Mouse (Mus musculus) mesoderm, embryonic 11.5 days (tissue): Measurements from ENCODE around the gene Ctdsp2.

Source experiments
- DNase-seq: peaks from one replicate; pipeline ENCODE4 v3.0.0-alpha.2; 2012; ENCODE audit warnings: low read depth, low spot score

Gene Ctdsp2

GRCm38 (mm10) chr10:126978277-126978994 is at the start of gene Ctdsp2:
Gene Ctdsp2 (plus strand): TSS chr10:126978717.
- DNase-seq, result peak; percentile 99

DNA sequence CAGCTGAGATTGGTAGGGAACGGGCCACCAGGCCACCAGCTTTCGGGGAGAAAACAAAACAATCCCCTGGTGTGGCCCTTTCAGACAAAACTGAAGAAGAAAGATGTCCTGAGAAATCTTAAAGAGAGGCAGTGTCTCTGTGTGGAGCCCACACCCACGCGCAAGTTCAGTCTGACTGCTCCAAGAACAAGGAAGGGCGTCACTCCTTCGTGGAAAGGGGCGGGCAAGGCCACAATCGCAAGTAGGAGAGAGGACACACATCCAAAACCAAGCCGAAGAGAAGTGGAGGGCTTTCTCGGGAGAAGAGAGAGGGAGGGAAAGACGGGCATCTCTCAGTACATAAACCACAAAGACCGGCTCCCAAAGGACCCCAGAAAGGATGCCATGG is 49.7 kb upstream of the Ctdsp2 start:
- DNase-seq, result no peak

- no peak for DNase-seq
These were observed 49.0 kb upstream of the Ctdsp2 start for GRCm38 (mm10) chr10:126929543-126929942.

GRCm38 (mm10) chr10:126930270-126931121 is 48.0 kb upstream of the Ctdsp2 start:
- DNase-seq, result peak; percentile 34

GRCm38 (mm10) chr10:126931123-126931759 is 47.3 kb upstream of the Ctdsp2 start:
- DNase-seq, result no peak

DNA sequence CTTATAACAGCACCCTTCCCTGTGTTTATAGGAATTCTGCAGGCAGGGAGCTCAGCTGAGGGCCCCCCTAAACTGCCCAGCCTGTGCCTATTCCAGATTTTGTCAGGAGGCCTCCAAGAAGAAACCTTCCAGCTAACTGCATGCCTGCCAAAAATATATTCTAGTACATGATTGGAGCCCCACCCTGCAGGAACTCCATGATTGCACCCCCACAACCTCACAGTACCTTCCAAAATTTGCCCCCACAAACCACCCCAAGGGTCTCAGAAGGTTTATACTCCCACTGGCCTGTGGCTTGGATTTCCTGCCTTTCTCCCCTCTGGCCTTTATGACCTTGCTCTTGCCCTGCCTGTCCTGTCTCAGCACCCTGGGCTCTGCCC is 46.8 kb upstream of the Ctdsp2 start:
- no peak for DNase-seq

DNA sequence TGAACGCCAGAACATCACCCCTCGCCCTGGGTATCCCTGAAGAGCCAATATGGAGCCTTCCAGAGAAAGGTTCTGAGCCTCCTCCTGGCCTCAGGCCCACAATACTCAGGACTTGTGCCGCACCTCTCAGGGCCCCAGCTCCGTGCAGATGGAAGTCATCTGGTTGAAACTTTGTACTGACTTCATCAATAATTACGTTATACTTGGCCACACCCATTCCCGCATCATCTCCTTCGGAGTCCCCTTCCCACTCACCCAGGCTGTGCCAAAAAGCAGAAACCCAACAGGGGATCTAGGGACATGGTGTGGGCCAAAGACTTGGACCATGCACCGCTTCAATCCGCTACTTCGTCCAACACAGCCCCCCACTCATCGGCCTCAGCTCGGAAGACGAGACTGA is 44.0 kb upstream of the Ctdsp2 start:
- no peak for DNase-seq

DNA sequence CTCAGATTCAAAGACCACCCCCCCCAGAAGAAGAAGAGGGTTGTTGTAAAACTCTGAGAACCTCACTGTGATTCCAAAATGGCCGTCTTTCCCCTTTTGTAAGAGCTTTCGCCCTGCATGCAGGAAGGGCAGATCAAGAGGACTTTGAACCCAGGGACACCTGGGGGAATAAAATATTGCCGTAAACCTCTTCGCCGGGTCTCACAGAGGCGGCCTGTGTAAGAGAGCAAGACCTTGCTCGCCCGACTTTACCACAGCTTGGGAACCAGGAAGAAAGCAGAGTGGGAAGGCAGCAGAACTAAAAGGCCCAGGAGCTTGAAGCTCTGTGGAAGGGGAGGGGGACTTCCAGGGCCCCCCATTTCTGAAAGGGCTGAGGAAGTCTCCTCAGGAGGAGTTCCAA is 43.4 kb upstream of the Ctdsp2 start:
- no peak for DNase-seq

DNA sequence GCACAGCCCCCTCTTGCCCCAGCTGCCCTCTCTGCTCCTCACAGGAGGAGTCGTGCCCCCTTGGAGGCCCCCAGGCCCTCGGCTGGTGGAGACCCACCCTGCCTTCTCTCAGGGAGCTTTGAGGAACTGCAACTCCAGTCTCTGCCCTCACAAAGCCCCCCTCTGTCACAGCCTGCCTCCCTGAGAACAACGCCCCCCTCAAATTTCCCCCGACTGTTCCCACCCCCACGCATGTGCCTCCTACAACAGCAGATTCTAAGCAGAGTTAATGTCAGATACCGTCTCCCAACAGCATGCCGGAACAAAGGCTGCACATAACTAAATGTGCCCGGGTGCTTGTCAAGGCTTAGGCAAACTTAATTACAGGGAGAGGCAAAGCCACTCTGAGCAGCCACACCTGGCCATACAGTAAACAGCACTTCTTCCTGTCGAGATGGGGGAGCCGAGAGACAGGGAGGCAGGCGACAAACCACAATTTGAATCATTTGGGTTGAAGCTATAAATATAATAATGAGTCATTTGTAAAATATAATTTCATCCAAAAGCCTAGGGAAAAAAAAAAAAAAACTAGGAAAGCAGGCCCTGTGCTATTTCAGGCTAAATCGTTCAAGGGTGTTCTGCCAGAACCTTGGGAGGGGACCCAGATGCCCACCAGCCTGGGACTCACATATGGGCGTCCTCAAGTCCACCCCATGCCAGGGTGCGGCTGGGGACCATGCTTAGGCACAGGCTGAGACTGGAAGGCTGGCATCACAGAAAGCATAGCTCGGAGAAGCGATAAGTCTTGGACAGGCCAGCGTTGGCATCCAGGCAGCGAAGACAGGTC is 42.7 kb upstream of the Ctdsp2 start:
- no peak for DNase-seq

DNA sequence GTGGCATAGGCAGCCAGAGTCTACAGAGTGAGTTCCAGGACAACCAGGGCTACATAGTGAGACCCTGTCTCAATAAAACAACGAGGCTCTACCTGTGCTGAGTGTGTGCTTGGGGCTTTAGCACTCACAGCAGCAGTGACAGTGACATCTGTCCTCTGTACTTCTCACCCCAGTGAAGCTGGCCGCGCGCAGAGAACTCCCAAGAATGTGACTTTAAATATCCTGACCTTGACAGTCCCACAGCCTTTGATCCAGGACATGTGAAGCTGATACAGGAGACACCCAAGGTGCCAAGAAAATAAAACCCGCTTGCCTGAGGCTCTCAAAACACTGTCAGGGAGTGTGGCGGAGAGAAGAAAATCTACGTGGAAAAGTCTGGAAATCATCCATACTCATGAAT is 37.6 kb upstream of the Ctdsp2 start:
- DNase-seq, result no peak

GRCm38 (mm10) chr10:126945531-126945930 is 33.0 kb upstream of the Ctdsp2 start:
- no peak for DNase-seq

DNA sequence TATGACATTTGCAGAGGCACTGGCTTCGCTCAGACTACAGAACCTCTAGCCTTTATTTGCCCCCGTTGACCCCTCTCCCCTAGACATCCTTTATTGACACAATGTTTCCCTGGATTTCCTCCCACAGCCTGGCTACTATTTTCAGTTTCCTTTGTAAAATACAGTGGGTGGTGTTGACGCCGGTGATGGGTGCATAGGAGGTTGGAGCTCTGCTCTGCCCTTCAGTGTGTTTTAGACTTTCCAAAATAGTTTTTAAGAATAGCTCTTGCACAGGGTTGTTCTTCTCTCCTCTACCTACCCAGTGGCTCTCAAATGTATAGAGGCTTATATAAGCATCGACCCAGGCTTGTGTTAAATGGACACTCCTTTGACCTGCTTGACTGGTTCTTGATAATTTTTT is 28.7 kb upstream of the Ctdsp2 start:
- no peak for DNase-seq

DNA sequence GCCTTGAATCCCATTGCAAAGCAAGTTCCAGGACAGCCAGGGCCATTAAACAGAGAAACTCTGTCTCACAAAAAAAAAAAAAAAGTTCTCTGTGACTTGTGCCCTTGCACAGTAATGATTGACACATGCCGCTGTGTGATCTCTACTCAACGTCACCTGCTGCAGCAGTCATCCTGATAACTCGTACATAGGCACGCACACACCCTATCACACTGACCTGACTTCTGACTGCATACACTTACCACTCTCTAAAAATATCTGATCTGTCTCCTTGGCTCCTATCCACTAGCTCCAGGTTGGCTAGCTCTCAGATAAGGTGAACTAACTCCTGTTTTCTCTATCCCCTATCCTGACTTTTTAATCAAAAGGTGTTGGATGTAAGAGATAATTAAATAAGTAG is 27.9 kb upstream of the Ctdsp2 start:
- DNase-seq, result no peak

DNA sequence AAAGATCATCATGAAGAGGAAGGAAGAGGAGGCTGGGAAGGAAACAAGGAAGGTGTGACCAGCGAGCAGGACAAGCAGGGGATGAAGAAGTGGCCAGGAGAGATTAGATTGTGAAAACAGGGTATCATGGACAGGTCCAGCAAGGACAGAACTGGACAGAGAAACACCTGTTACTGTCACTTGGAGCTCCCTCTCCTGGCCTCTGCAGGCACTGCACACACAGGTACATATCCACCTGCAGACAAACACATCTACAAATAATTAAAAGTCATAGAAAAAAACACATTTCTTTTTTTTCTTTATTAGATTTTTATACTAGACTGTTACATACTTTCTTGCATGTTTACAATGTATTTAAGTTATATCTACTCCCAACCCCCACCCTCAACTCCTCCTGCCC is 26.1 kb upstream of the Ctdsp2 start:
- no peak for DNase-seq

- no peak for DNase-seq
These were observed 25.5 kb upstream of the Ctdsp2 start for GRCm38 (mm10) chr10:126953029-126953471.

DNA sequence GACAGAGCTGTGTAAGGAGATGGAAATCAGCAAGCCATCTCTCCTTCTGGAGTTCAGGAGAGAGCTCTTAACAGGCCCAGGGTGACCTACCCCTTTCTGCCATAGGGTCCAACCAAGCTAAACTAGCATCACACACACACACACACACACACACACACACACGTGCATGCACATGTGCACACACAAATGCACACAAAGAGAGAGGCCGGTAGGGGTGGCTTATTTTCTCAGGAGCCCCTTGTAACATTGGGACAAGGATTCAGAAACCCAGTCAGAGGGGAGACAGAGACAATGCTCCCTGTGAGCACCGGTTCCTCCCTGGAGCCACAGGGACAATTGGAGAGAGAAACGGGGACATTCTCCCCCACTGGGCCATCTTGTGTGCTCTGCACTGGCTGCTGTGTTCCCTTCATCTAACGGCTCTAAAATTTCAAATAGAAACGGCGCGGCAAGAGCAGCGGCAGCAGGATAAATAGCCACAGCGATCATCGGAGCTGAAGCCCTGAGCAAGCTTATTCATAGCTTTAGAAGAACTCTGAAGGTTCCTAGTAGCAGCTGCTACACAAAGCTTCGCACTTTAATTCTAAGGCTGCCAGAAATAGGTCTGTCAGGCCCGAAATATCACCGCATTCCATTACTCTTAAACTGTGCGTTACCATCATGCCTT is 21.7 kb upstream of the Ctdsp2 start:
- no peak for DNase-seq

DNA sequence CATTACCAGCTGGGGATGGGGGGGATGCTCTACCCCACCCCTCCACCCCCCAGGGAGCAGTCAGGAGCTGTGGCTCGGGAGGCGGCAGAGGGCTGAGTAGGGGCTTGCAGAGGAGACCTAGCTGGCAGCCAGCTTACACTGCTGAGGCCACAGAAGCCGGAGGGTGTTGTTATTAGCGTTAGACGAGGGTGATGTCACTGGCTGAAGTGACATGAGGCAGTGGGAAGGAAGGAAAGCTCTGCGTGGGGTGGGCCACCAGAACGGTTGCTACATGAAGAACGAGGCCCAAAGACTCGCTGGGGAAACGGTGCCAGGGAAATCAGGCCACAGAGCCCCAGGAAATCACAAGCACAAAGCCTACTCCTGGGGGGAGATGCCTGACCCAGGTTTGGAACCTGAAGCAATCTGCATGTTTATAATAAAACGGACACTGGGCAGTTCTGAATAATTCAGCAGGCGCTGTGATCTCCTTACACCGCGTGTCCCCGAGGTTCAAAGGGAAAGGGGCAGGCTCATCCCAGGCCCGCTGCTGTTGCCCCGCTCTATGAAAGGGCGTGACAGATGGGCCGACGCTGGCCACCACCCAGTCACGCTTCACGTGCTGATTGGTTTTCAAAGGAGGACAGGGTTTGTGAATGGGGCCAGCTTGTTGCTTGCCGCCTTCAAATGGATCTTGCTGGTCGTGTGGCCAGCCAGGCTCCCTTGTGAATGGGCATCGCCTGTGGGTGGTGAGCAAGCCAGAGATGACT is 21.0 kb upstream of the Ctdsp2 start:
- DNase-seq, result peak; percentile 86

DNA sequence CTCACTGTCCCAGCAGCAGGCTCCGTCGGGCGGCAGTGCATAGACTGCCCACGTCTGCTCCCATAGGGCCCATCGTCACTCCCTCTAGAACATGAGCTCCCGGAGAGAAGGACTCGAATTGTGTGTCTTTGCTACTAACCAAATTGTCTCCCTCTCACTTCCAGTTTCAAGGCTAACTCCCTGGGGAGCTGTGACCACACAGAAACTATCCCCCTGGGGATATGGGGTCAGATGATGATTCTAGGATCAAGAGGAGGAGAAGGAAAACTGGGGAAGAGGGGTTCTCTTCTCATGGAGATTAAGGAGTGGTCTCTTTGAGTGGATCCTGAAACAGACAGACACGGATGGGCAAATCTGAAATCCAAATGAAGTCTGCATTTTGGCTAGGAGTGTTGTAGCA is 18.0 kb upstream of the Ctdsp2 start:
- DNase-seq, result no peak

DNA sequence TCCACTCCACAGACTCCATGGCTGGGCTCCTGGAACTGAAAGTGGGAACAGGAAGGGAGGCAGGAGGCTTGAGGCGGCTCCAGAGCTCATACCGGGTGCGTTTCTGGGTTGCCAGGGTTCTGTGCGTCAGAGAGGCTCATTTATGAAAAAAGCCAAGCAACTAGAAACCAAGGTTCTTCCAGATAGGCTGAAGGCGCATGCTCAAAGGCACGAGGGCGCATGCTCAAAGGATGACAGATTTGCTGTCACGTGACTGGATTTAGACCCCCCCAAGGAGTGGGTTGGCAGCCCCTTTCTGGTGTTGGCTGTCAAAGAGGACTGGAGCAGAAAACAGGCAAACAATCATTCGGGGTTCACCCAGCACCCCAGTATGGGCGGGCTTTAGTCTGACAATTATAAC is 16.8 kb upstream of the Ctdsp2 start:
- DNase-seq, result no peak

DNA sequence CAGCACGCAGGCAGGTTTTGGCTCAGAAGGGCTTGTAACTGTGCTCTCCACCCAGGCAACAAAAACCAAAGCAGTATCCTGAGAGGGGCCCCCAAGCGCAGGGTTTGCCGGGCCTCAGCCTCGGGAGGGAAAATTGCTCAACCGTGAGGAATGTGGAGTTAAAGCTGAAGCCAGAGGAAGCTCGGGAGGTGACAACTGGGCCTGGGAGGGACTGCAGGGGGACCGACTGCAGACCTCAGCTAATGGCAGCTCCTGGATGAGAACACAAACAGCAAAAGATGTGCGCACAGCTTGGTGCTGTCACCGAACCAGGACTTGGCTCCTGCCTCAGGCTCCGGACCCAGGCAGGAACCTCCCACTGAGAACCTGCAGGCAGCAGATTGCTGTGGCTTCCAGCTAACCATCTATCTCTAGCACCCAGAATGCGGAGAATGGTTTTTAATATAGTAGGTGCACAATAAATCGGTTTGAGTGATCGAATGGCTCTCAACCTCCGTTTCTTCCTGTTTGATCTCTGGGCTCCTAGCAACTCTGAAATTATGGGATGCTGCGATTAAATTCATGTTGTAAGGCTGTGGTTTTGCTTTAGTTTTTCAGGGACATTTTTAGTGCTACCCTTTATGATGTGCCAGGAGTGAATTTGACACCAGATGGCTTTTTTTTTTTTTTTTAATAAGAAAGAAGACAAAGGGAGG is 16.1 kb upstream of the Ctdsp2 start:
- peak; percentile 70 for DNase-seq
